Mouse (Mus musculus) heart, embryonic 16.5 days (tissue): ENCODE measurements around the gene Gm10260. TPM values are rescaled to one million over a fixed set of nuclear protein-coding genes. Genes with fewer than 3 reads are reported as not detected.

Experiments
- ATAC-seq: fragments of 200-750 bp; cut with Nextera tagmentation; replicated peaks from 2 replicates; pipeline ENCODE4 v1.8.0; 2017; ENCODE audit warnings: moderate number of reproducible peaks; ENCODE audit not compliant: insufficient read depth, low FRiP score; ENCODE audit errors: extremely low read depth
- H3K27ac ChIP-seq: fragments of 300-500 bp; sonication (generic); 2 replicates; pipeline ENCODE4 v1.5.1; 2014; ENCODE audit warnings: mild to moderate bottlenecking, low read length, control low read depth, moderate library complexity
- H3K27me3 ChIP-seq: fragments of 300-500 bp; sonication (generic); 2 replicates; pipeline ENCODE4 v1.6.1; 2014; ENCODE audit warnings: low read length, mixed read lengths; ENCODE audit not compliant: control insufficient read depth, insufficient read depth
- H3K36me3 ChIP-seq: fragments of 300-500 bp; sonication (generic); 2 replicates; pipeline ENCODE4 v1.6.1; 2014; ENCODE audit not compliant: control insufficient read depth, insufficient read depth
- H3K4me1 ChIP-seq: fragments of 300-500 bp; sonication (generic); 2 replicates; pipeline ENCODE4 v1.6.1; 2014; ENCODE audit warnings: low read length, mixed read lengths; ENCODE audit not compliant: control insufficient read depth, insufficient read depth
- H3K4me2 ChIP-seq: fragments of 300-500 bp; sonication (generic); 2 replicates; pipeline ENCODE4 v1.6.1; 2014; ENCODE audit warnings: low read depth, mild to moderate bottlenecking, control low read depth, low read length
- H3K4me3 ChIP-seq: fragments of 300-500 bp; sonication (generic); 2 replicates; pipeline ENCODE4 v1.5.1; 2014; ENCODE audit warnings: mild to moderate bottlenecking, control low read depth, low read length
- H3K9ac ChIP-seq: fragments of 300-500 bp; sonication (generic); 2 replicates; pipeline ENCODE4 v1.6.1; 2014; ENCODE audit warnings: low read length, control low read depth
- H3K9me3 ChIP-seq: fragments of 300-500 bp; sonication (generic); replicated peaks from 2 replicates; pipeline ENCODE4 v1.6.1; 2016; ENCODE audit warnings: low read length; ENCODE audit not compliant: control insufficient read depth
- WGBS: fragments of 180-500 bp; shearing (Covaris S2); extraction: QIAGEN DNeasy Blood & Tissue Kit; methylation state at CpG from one replicate; pipeline ENCODE4 v1.1.7; 2014; 5-methylcytosine and 5-hydroxymethylcytosine counted together
- polyA plus RNA-seq: library from polyadenylated mRNA; unstranded; fragments of >200 nt; fragmentation: Nextera tagmentation; extraction: Ambion mirVana; gene quantifications from 2 replicates; pipeline ENCODE4 v1.2.1, GENCODE M21; 2015

Gm10260 gene
- polyA plus RNA-seq, 1 experiment from 2014 or later: 21.3 TPM

DNA sequence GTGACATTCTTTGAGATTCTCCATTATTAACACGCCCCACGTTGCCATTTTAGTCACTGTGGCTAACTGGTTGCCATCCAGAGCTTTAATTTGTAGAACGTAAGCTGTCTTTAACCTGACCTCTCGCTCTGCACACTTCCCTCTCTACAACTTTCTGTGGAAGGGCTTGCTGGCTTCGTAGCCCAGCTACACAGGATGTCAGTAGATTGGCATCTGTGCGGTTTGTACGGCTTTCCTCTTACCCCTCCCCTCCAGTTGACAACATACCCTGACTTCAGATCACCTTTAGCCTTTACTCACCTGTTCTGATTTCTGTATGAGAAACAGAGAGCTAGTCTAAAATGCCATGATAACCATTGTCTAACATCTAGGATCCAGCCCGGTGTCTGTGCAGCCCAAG, 1.7 kb upstream of the Gm10260 start:
- Histone ChIP-seq H3K9ac (no peak overlapping the region), H3K4me2 (no peak overlapping the region), H3K27ac (no peak overlapping the region), H3K36me3 (no peaks in the 10 kb centered on the region), H3K4me3 (no peak overlapping the region), H3K27me3 (no peaks in the 10 kb centered on the region), H3K9me3 (no peaks in the 10 kb centered on the region), H3K4me1 (peaks cover 10% of the 10 kb centered on the region)
- no peak for ATAC-seq
- WGBS: 84% methylated on average over 8 of the region's 8 CpGs

DNA sequence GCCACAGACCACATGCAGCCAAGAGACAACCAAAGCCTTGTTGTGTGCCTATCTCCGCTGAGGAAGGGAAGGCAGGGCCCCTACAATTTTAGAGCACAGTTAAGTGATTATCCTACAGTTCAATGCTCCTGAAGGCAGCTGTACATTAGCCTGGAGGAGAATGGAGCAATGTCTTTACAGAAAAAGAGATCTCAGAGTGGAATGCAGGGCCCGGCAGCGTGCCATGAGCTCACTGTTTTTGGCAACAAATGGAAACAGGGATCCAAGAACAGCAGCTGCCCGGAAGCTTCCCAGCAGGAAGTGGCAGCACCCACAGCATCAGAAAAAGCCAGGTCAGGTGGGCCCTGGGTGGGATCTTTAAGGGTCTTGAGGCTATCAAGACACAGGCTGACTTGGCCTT, 3.4 kb downstream of the Gm10260 start:
- Histone ChIP-seq H3K27me3 (no peaks in the 10 kb centered on the region), H3K9ac (no peak overlapping the region)
- WGBS: 63% methylated on average over 4 of the region's 4 CpGs

DNA sequence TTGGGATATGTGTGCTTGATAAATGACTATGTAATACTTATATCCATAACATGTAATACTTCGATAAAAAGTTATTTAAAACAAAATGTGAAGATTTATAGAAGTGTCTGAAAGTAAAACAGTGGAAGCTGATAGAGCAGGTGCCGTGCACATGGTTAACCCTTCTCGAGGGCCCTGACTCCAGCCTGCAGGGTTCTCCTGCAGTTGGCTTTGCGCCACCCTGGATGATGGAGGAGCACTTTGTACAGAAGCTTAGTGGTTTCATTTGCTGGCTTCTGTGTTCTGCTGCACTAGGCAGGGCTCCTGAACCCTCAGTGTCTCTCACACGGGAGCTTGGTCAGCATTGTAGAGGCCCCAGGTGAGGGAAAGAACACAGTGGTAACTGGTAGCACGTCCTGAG, 4.3 kb downstream of the Gm10260 start:
- no peaks in the 10 kb centered on the region for H3K9me3 ChIP-seq
- H3K4me2 ChIP-seq: no peak overlapping the region
- H3K36me3 ChIP-seq: no peaks in the 10 kb centered on the region
- no peak overlapping the region for H3K9ac ChIP-seq
- H3K27ac ChIP-seq: no peak overlapping the region
- H3K4me1 ChIP-seq: no peaks in the 10 kb centered on the region
- WGBS: 86% methylated on average over 6 of the region's 6 CpGs
- ATAC-seq: no peak
- no peak overlapping the region for H3K4me3 ChIP-seq
- H3K27me3 ChIP-seq: no peaks in the 10 kb centered on the region

More for the DNA sequence above, 3.4 kb downstream of the Gm10260 start:
- Histone ChIP-seq H3K4me1 (no peaks in the 10 kb centered on the region), H3K4me2 (no peak overlapping the region), H3K27ac (peak overlapping the region; percentile 34), H3K4me3 (no peak overlapping the region), H3K9me3 (no peaks in the 10 kb centered on the region), H3K36me3 (no peaks in the 10 kb centered on the region)
- ATAC-seq: no peak

DNA sequence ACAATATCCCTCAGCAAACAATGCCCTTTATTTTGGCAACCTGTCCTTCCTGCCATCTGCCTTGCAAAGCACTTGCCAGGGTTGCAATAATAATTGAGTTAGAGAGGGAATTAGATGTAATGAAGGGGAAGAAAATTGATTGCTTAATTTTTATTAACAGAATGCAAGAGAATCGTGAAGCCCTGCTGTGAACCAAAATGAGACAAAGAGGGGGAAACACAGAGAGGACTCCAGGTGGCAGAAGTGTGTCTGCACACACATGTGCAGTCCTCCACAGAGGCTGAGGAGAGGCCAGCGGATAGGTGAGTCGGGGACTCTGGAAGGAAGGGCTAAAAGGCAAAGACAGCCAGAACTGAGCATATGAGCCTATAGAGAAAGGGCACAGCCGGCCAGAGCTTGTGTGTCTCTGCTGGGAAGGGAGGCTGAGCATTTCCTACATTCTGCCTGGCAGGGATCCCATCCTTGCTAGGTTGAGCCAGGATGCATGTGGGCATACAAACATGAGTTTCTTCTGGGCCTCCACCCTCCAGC, 9.5 kb downstream of the Gm10260 start:
- Histone ChIP-seq H3K9ac (no peak overlapping the region), H3K27ac (no peak overlapping the region), H3K4me1 (no peaks in the 10 kb centered on the region), H3K4me3 (no peak overlapping the region), H3K9me3 (no peaks in the 10 kb centered on the region), H3K4me2 (no peak overlapping the region), H3K27me3 (no peaks in the 10 kb centered on the region), H3K36me3 (no peaks in the 10 kb centered on the region)
- no peak for ATAC-seq
- 66% methylated on average over 4 of the region's 4 CpGs for WGBS

DNA sequence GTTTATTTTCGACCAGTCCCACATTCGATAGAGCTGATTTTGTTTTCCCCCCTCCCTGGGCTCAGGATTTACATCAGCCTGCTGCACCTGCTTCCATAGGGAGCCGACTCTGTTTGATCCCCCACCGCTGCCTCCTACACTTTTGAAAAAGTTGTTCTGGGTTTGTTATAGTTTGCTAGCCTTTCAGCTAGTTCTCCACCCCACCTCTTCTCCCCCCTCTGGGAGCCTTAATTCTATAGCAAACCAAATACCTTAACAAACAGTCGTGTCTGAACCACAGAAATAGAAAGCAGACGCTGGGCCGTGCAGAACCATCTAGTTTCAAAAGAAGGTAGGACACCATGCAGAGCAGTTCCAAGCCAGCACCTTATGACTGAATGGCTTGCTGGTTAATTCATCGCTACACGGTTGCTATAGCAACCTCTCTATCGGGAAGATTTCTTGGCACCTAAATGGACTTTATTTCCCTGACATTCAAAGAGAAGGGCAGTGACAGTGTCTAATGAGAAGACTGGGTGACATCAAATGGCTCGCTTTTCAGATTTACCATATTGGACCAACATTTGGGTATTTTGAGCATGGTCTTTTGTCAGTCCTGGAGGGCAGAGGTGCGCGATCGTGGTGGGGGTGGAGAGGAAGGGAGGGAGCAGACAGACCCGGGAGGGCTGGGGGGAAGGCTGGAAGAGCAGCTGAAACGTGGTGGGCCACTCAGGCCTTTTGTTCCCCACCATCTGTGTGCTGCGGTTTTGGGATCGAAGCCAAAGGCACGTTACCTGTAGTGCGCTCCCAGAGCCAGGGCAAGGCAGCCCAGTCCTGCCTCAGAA, 13.2 kb downstream of the Gm10260 start:
- no peak for ATAC-seq
- 63% methylated on average over 20 of the region's 20 CpGs for WGBS

DNA sequence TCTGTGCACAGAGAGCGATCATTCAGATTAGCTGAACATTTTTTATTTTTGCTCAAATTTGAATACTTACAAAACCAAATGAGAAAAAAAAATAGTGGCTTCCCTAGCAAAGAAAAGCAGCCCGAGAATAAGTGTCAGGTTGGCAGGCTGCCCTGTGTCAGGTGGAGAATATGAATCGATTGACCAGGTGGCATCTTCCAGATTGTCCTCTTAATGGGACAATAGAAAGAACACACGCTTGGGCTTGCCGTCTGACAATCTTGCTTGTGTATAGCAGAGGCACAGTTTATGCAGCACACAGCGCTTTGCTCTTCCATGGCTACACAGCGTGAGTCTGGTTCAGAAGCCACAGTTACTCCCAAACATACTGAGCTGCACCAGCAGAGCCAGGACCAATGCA, 15.8 kb downstream of the Gm10260 start:
- Histone ChIP-seq H3K36me3 (no peaks in the 10 kb centered on the region), H3K9me3 (no peaks in the 10 kb centered on the region), H3K4me2 (no peak overlapping the region), H3K4me1 (no peaks in the 10 kb centered on the region), H3K4me3 (no peak overlapping the region), H3K9ac (no peak overlapping the region), H3K27me3 (no peaks in the 10 kb centered on the region), H3K27ac (no peak overlapping the region)
- WGBS: 80% methylated on average over 7 of the region's 7 CpGs
- no peak for ATAC-seq

More for the DNA sequence above, 13.2 kb downstream of the Gm10260 start:
- Histone ChIP-seq H3K27ac (no peak overlapping the region), H3K36me3 (no peaks in the 10 kb centered on the region), H3K4me2 (no peak overlapping the region), H3K27me3 (no peaks in the 10 kb centered on the region), H3K4me3 (no peak overlapping the region), H3K9me3 (no peaks in the 10 kb centered on the region), H3K9ac (no peak overlapping the region), H3K4me1 (no peaks in the 10 kb centered on the region)

DNA sequence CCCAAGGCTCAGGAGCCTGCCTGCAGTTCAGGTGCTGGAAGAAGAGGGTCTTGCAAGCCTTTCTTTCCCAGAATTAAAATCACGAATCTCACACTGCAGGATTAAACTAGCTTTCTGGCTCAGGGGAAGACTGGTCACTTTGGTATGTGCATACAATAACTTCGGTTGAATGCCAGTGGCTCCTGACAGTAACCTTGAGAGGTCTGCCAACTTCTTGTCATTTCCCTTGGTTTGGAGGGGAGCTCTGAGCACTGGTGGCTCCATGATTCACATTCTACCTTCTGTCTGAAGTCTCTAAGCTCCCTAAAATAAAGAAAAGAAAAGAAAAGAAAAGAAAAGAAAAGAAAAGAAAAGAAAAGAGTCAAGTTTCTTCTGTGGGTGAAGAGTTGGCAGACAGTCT, 16.4 kb downstream of the Gm10260 start:
- H3K4me1 ChIP-seq: no peaks in the 10 kb centered on the region
- no peak overlapping the region for H3K4me3 ChIP-seq
- H3K36me3 ChIP-seq: no peaks in the 10 kb centered on the region
- WGBS: 40% methylated on average over 2 of the region's 2 CpGs
- ATAC-seq: no peak
- H3K27ac ChIP-seq: no peak overlapping the region
- H3K27me3 ChIP-seq: no peaks in the 10 kb centered on the region
- no peak overlapping the region for H3K4me2 ChIP-seq
- H3K9ac ChIP-seq: no peak overlapping the region
- H3K9me3 ChIP-seq: no peaks in the 10 kb centered on the region

DNA sequence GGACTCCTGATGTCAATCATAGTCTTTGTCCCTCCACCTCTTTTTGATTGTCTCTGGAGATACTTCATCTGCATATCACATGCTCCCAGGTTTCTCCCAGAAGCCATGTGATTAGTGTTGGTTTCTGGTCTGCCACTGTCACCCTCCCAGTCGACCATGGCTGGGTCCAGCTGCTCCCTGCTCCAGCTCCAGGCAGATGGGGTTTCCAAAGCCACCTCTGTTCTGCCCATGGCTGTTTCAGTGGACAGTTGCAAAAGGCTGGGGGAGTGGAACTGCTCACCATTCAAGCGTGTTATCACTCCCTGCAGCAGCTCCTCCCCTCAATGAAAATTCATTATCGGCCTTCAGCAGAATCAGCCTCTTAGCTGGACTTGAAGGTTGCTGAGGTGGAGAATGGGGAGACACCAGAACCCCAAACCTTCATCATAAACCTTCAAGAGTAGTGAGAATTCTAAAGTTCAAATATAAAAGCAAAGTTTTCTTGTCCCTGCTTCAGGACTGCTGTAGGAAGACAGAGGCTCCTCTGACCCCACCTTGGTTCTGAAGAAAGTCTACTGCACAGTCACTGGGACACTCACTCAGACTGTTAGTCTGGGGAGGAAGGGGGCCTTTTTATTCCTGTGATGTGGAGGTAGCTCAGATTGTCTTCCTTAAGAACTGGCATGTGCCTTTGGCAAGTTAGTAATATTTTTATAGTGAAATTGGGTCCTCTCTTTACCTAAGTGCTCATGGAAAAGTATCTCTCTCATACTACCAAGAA, 17.0 kb downstream of the Gm10260 start:
- no peak overlapping the region for H3K9ac ChIP-seq
- H3K27ac ChIP-seq: no peak overlapping the region
- H3K4me3 ChIP-seq: no peak overlapping the region
- no peak overlapping the region for H3K4me2 ChIP-seq
- H3K36me3 ChIP-seq: no peaks in the 10 kb centered on the region
- H3K27me3 ChIP-seq: no peaks in the 10 kb centered on the region
- 43% methylated on average over 3 of the region's 3 CpGs for WGBS
- ATAC-seq: no peak
- H3K4me1 ChIP-seq: no peaks in the 10 kb centered on the region
- no peaks in the 10 kb centered on the region for H3K9me3 ChIP-seq

DNA sequence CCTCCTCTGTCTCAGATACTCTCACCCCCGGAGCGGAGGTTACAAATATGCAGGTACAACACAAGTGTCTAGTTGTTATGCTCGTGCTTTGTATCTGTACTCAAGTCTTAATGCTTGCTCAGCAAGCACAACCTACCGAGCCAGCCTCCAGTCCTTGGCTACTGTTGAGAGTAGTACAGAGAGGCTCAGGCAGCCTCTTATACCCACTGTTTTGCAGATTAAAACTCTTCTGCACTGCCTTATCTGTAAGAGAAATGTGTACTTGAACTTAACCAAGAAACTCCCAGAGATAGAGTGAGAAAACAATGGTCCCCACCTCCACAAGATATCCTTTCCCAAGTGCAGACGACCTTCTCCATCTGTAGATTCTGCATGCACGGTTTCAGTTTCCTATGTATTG, 24.5 kb downstream of the Gm10260 start:
- H3K4me2 ChIP-seq: no peak overlapping the region
- no peaks in the 10 kb centered on the region for H3K27me3 ChIP-seq
- H3K9ac ChIP-seq: no peak overlapping the region
- no peaks in the 10 kb centered on the region for H3K9me3 ChIP-seq
- H3K4me1 ChIP-seq: no peaks in the 10 kb centered on the region
- H3K36me3 ChIP-seq: no peaks in the 10 kb centered on the region
- no peak for ATAC-seq
- WGBS: 63% methylated on average over 6 of the region's 6 CpGs
- H3K27ac ChIP-seq: no peak overlapping the region
- H3K4me3 ChIP-seq: no peak overlapping the region
